Mouse (Mus musculus) heart, embryonic 16.5 days (tissue): ENCODE measurements around the gene Slc39a1. TPM values are rescaled to one million over a fixed set of nuclear protein-coding genes. Genes with fewer than 3 reads are reported as not detected.
"Not testable (repeated sequence)": the region's sequence is repeated elsewhere in the genome, so short reads cannot be mapped to it uniquely, and the experiment has no call there.

Experiments
- ATAC-seq: fragments of 200-750 bp; cut with Nextera tagmentation; replicated peaks from 2 replicates; pipeline ENCODE4 v1.8.0; 2017; ENCODE audit warnings: moderate number of reproducible peaks; ENCODE audit not compliant: insufficient read depth, low FRiP score; ENCODE audit errors: extremely low read depth
- H3K27ac ChIP-seq: fragments of 300-500 bp; sonication (generic); 2 replicates; pipeline ENCODE4 v1.5.1; 2014; ENCODE audit warnings: mild to moderate bottlenecking, low read length, control low read depth, moderate library complexity
- H3K27me3 ChIP-seq: fragments of 300-500 bp; sonication (generic); 2 replicates; pipeline ENCODE4 v1.6.1; 2014; ENCODE audit warnings: low read length, mixed read lengths; ENCODE audit not compliant: control insufficient read depth, insufficient read depth
- H3K36me3 ChIP-seq: fragments of 300-500 bp; sonication (generic); 2 replicates; pipeline ENCODE4 v1.6.1; 2014; ENCODE audit not compliant: control insufficient read depth, insufficient read depth
- H3K4me1 ChIP-seq: fragments of 300-500 bp; sonication (generic); 2 replicates; pipeline ENCODE4 v1.6.1; 2014; ENCODE audit warnings: low read length, mixed read lengths; ENCODE audit not compliant: control insufficient read depth, insufficient read depth
- H3K4me2 ChIP-seq: fragments of 300-500 bp; sonication (generic); 2 replicates; pipeline ENCODE4 v1.6.1; 2014; ENCODE audit warnings: low read depth, mild to moderate bottlenecking, control low read depth, low read length
- H3K4me3 ChIP-seq: fragments of 300-500 bp; sonication (generic); 2 replicates; pipeline ENCODE4 v1.5.1; 2014; ENCODE audit warnings: mild to moderate bottlenecking, control low read depth, low read length
- H3K9ac ChIP-seq: fragments of 300-500 bp; sonication (generic); 2 replicates; pipeline ENCODE4 v1.6.1; 2014; ENCODE audit warnings: low read length, control low read depth
- H3K9me3 ChIP-seq: fragments of 300-500 bp; sonication (generic); replicated peaks from 2 replicates; pipeline ENCODE4 v1.6.1; 2016; ENCODE audit warnings: low read length; ENCODE audit not compliant: control insufficient read depth
- WGBS: fragments of 180-500 bp; shearing (Covaris S2); extraction: QIAGEN DNeasy Blood & Tissue Kit; methylation state at CpG from one replicate; pipeline ENCODE4 v1.1.7; 2014; 5-methylcytosine and 5-hydroxymethylcytosine counted together
- polyA plus RNA-seq: library from polyadenylated mRNA; unstranded; fragments of >200 nt; fragmentation: Nextera tagmentation; extraction: Ambion mirVana; gene quantifications from 2 replicates; pipeline ENCODE4 v1.2.1, GENCODE M21; 2015

The Slc39a1 gene
- polyA plus RNA-seq, 1 experiment from 2014 or later = 61.5 TPM

GRCm38 (mm10) chr3:90279743-90280142 is 31.8 kb downstream of the Slc39a1 start:
- Histone ChIP-seq H3K4me1 (no peaks in the 10 kb centered on the region), H3K4me2 (no peak overlapping the region), H3K27ac (no peak overlapping the region), H3K36me3 (peaks cover 43% of the 10 kb centered on the region), H3K9ac (no peak overlapping the region), H3K9me3 (no peaks in the 10 kb centered on the region), H3K27me3 (no peaks in the 10 kb centered on the region), H3K4me3 (no peak overlapping the region)
- WGBS = 93% methylated on average over 7 of the region's 7 CpGs
- no peak for ATAC-seq

DNA sequence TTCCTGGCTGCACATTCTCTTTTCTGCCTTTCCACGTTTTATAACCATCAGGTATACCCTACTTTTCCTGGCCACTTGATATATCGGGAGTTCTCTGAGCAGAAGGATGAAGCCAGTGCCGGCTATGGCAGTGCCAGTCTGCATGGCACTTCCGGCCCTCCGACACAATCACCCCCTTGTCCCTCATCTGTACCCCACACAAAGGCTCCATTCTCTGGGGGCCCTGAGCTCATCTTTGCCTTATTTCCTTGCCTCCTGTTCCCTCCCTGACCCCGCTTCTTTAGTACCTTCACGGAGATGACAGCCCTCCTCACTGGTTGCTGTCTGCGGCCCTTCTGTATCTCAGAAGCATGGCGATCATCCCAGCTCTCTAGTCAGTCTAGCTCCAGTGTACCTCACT is 32.7 kb downstream of the Slc39a1 start:
- Histone ChIP-seq H3K27me3 (no peaks in the 10 kb centered on the region), H3K9ac (no peak overlapping the region), H3K9me3 (no peaks in the 10 kb centered on the region), H3K36me3 (peaks cover 39% of the 10 kb centered on the region), H3K27ac (no peak overlapping the region), H3K4me2 (no peak overlapping the region), H3K4me3 (no peak overlapping the region), H3K4me1 (no peaks in the 10 kb centered on the region)
- WGBS = 86% methylated on average over 9 of the region's 9 CpGs
- no peak for ATAC-seq

DNA sequence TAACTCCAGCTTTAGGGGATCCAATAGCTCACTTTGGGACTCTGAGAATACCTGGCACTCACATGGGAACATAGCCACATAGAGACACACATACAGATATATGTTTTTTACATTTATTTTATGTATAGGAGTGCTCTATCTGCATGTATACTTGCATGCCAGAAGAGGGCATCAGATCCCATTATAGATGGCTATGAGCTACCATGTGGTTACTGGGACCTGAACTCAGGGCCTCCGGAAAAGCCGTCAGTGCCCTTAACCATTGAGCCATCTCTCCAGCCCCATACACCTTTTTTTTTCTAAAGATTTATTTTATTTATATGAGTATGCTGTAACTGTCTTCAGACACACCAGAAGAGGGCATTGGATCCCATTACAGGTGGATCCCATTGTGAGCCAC is 36.2 kb downstream of the Slc39a1 start:
- Histone ChIP-seq H3K36me3 (peaks cover 16% of the 10 kb centered on the region), H3K4me1 (no peaks in the 10 kb centered on the region), H3K4me3 (no peak overlapping the region), H3K9ac (no peak overlapping the region), H3K27ac (no peak overlapping the region), H3K27me3 (no peaks in the 10 kb centered on the region), H3K4me2 (no peak overlapping the region), H3K9me3 (no peaks in the 10 kb centered on the region)
- WGBS = 89% methylated on average over 2 of the region's 2 CpGs
- no peak for ATAC-seq

DNA sequence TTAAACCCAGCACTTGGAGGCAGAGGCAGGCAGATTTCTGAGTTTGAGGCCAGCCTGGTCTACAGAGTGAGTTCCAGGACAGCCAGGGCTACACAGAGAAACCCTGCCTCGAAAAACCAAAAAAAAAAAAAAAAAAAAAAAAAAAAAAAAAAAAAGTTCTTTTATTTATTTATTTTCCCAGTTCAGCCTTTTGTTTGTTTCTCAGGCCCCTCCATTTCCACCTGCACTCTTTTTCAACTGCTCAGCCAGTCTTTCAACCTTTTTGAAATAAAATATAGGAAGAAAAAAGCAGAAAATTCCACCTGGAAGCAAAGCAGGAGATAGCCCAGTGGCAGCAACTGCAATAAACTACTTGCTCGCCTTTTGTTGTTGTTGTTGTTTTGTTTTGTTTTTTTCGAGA is 41.4 kb downstream of the Slc39a1 start:
- H3K4me2 ChIP-seq, H3K27me3 ChIP-seq, H3K27ac ChIP-seq, H3K4me1 ChIP-seq, ATAC-seq, H3K9me3 ChIP-seq, H3K36me3 ChIP-seq, H3K9ac ChIP-seq, H3K4me3 ChIP-seq: not testable (repeated sequence)
- WGBS = 54% methylated on average over 2 of the region's 3 CpGs

GRCm38 (mm10) chr3:90290602-90291001 is 42.6 kb downstream of the Slc39a1 start:
- no peak for ATAC-seq
- no peaks in the 10 kb centered on the region for H3K27me3 ChIP-seq
- H3K4me3 ChIP-seq = no peak overlapping the region
- H3K9me3 ChIP-seq = no peaks in the 10 kb centered on the region
- peaks cover 17% of the 10 kb centered on the region for H3K4me1 ChIP-seq
- H3K4me2 ChIP-seq = no peak overlapping the region
- H3K27ac ChIP-seq = no peak overlapping the region
- H3K9ac ChIP-seq = no peak overlapping the region
- no peaks in the 10 kb centered on the region for H3K36me3 ChIP-seq
- WGBS = 82% methylated on average over 1 of the region's 1 CpGs

DNA sequence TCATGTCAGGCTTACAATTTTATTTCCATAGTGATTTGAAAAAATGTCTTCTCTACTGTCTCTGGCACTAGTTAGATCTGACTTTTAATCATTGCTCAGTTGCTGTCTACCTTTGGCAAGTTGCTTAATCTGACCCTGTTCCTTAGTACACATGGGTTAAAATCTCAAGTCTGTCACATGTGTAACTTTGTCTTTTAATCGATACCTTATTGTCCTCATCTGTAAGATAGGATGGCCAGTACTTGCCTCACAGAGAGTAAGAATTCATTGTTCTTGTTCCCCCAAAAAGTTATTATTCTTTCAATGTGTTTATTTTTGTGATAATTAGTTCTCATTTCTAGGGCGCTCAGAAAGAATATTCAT is 44.0 kb downstream of the Slc39a1 start:
- peak overlapping the region; percentile 62 for H3K4me3 ChIP-seq
- H3K9me3 ChIP-seq = no peaks in the 10 kb centered on the region
- H3K36me3 ChIP-seq = no peaks in the 10 kb centered on the region
- no peak for ATAC-seq
- 28% methylated on average over 2 of the region's 2 CpGs for WGBS
- no peaks in the 10 kb centered on the region for H3K27me3 ChIP-seq
- peak overlapping the region; percentile 73 for H3K4me2 ChIP-seq
- peaks cover 19% of the 10 kb centered on the region for H3K4me1 ChIP-seq
- peak overlapping the region; percentile 76 for H3K9ac ChIP-seq
- H3K27ac ChIP-seq = peak overlapping the region; percentile 88

GRCm38 (mm10) chr3:90292345-90293275 is 44.6 kb downstream of the Slc39a1 start, which contains the start of gene Gatad2b:
Gene Gatad2b, plus strand, starts transcription at chr3:90293178.
- H3K36me3 ChIP-seq = no peaks in the 10 kb centered on the region
- WGBS = under 1% methylated on average over 46 of the region's 47 CpGs
- ATAC-seq = peak; percentile 97

GRCm38 (mm10) chr3:90293352-90294063 is 45.5 kb downstream of the Slc39a1 start:
- Histone ChIP-seq H3K27ac (peak overlapping the region; percentile 97), H3K4me1 (peaks cover 19% of the 10 kb centered on the region), H3K4me2 (peak overlapping the region; percentile 89), H3K4me3 (peak overlapping the region; percentile 94), H3K9ac (peak overlapping the region; percentile 94), H3K9me3 (no peaks in the 10 kb centered on the region), H3K36me3 (no peaks in the 10 kb centered on the region), H3K27me3 (no peaks in the 10 kb centered on the region)
- 1% methylated on average over 33 of the region's 68 CpGs for WGBS
- peak; percentile 20 for ATAC-seq

More at GRCm38 (mm10) chr3:90292345-90293275, 44.6 kb downstream of the Slc39a1 start, which contains the start of gene Gatad2b:
- Histone ChIP-seq H3K27me3 (no peaks in the 10 kb centered on the region), H3K9me3 (no peaks in the 10 kb centered on the region), H3K4me3 (peak within 1 kb of the TSS; percentile 94), H3K4me2 (peak within 1 kb of the TSS; percentile 89), H3K4me1 (peaks cover 19% of the 10 kb centered on the region), H3K27ac (peak within 1 kb of the TSS; percentile 97), H3K9ac (peak within 1 kb of the TSS; percentile 94)

- 3% methylated on average over 11 of the region's 11 CpGs for WGBS
Observed at GRCm38 (mm10) chr3:90294064-90294440, 46.1 kb downstream of the Slc39a1 start.

More at GRCm38 (mm10) chr3:90294064-90294440, 46.1 kb downstream of the Slc39a1 start:
- H3K4me2 ChIP-seq = peak overlapping the region; percentile 89
- no peaks in the 10 kb centered on the region for H3K9me3 ChIP-seq
- H3K27ac ChIP-seq = peak overlapping the region; percentile 97
- no peak for ATAC-seq
- peaks cover 19% of the 10 kb centered on the region for H3K4me1 ChIP-seq
- H3K4me3 ChIP-seq = peak overlapping the region; percentile 94
- H3K9ac ChIP-seq = peak overlapping the region; percentile 94
- no peaks in the 10 kb centered on the region for H3K36me3 ChIP-seq
- no peaks in the 10 kb centered on the region for H3K27me3 ChIP-seq
